Mouse (Mus musculus): Measurements from ENCODE around the gene Car12.

Car12 gene

GRCm38 (mm10) chr9:66713135-66714021 is at the start of gene Car12:
TSS of gene Car12 (plus strand) at chr9:66713686.
- DNase-seq (ENCODE audit: low spot score): peak; percentile 67

- no peak for DNase-seq (ENCODE audit: low spot score)
Measured at GRCm38 (mm10) chr9:66663764-66664163, 49.7 kb upstream of the Car12 start.

DNA sequence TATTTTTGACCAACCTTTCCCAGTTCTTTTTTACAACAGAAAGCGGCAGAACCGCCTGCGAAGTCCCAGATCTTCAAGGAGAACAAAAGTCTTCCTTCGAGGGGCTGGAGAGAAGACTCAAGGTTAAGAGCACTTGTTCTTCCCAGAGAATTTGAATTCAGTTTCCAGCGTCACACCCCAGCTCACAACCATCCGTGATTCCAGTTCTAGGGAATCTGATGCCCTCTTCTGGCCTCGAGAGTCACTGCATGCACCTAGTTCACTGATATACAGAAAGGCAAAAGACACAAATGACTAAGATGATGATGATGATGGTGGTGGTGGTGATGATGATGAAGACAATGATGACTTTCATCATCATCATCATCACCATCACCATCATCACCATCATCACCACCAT is 48.9 kb upstream of the Car12 start:
- no peak for DNase-seq (ENCODE audit: low spot score)

- DNase-seq (ENCODE audit: low spot score): no peak
Measured at GRCm38 (mm10) chr9:66666153-66666552, 47.3 kb upstream of the Car12 start.

GRCm38 (mm10) chr9:66667046-66667445 is 46.4 kb upstream of the Car12 start:
- DNase-seq (ENCODE audit: low spot score): no peak

DNA sequence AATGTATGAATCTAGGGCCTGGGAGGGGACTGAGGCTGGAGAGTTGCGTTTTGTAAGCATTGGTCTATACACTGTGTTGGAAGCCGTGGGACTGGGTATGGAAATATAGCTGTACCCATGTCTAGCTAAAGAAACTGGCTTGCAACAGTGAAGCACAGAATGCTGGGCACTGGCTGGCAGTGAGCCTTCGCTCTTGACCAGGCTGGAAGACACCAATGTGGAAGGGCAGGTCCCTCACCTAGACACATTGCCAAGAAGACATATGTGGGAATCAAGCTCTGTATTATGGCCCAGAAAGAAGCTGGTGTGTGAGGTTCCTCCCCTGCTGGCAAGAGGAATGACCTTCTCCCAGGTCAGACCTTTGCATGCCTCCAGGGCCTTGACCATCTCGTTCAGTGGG is 45.6 kb upstream of the Car12 start:
- no peak for DNase-seq (ENCODE audit: low spot score)

- no peak for DNase-seq (ENCODE audit: low spot score)
Measured at GRCm38 (mm10) chr9:66669561-66670078, 43.9 kb upstream of the Car12 start.

DNA sequence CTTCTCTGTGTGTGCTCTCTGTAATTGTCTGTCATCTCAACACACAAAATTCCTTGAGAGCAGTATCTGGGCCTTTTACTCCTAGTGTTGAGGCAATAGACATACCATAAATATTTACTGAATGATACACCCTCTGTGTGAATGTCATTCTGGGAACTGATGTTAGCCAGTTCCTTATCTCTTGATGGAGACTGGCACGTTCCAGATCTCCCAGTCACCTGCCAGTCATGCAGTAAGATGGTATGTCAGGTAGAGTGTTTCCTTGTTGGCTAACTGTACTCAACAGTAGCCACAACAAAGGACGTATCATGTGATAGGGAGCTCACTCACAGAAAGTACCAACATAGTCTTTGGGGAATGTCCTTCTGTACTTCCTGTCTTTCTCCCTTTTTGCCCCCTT is 39.7 kb upstream of the Car12 start:
- no peak for DNase-seq (ENCODE audit: low spot score)

GRCm38 (mm10) chr9:66675566-66675965 is 37.9 kb upstream of the Car12 start:
- DNase-seq (ENCODE audit: low spot score): no peak

GRCm38 (mm10) chr9:66680102-66680501 is 33.4 kb upstream of the Car12 start:
- DNase-seq (ENCODE audit: low spot score): no peak

GRCm38 (mm10) chr9:66682822-66683221 is 30.7 kb upstream of the Car12 start:
- DNase-seq (ENCODE audit: low spot score): no peak

- no peak for DNase-seq (ENCODE audit: low spot score)
Measured at GRCm38 (mm10) chr9:66685730-66686129, 27.8 kb upstream of the Car12 start.

GRCm38 (mm10) chr9:66687713-66688112 is 25.8 kb upstream of the Car12 start:
- DNase-seq (ENCODE audit: low spot score): no peak

- no peak for DNase-seq (ENCODE audit: low spot score)
Measured at GRCm38 (mm10) chr9:66691683-66692305, 21.7 kb upstream of the Car12 start.

- peak; percentile 11 for DNase-seq (ENCODE audit: low spot score)
Measured at GRCm38 (mm10) chr9:66697355-66698140, 15.9 kb upstream of the Car12 start.

- no peak for DNase-seq (ENCODE audit: low spot score)
Measured at GRCm38 (mm10) chr9:66699748-66700147, 13.7 kb upstream of the Car12 start.

DNA sequence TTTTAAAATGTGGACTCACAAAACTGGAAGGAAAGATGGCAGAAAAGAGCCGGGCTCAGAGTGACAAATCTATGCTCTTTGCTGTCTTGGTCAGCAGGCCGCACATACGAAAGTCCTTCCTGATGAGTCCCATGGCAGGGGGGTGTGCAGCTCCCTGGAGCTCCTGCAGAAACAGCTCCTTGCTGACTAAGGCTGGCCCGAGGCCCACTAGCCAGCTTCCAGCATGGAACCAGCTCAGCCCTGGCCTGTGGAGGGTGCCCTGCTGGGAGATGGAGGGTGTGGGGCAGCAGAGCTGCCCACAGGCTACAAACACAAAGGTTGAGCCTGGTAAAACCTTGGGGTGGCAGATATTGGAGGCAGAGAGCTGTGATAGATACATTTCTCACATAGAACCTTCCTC is 10.5 kb upstream of the Car12 start:
- DNase-seq (ENCODE audit: low spot score): no peak

DNA sequence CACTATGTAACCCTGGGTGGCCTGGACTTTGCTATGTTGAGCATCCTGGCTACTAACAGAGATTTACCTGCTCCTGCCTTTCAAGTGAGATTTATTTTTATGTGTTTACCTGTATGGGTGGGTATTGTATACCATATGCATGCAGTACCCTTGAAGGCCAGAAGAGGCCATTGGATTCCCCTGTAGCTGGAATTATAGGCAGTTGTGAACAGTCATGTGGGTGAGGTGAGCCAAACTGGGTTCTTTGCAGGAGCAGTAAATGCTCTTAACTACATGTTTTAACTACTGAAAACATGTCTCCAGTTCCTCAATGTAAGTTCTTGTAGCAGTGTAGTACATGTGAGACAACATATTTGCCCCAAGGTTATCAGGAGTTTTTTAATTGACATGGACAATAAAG is 8.1 kb upstream of the Car12 start:
- DNase-seq (ENCODE audit: low spot score): peak; percentile 7

DNA sequence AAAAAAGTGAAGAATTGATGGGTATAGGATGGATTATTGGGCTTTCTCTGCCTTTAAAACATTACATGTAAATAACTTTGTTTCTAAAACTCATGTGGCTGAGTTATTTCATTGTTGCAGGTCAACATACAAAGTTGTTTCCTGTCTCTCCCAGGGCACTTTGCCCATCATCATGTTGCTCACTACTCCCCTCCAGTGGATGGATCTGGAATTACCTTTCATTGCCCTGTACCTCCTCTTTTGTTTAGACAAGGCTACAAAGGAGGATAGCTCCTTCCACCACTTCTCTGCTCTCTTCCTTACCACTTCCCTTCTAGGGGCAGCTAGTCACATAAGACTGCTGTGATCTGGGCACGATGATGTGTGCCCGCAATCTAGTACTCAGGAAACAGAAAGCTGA is 7.7 kb upstream of the Car12 start:
- DNase-seq (ENCODE audit: low spot score): peak; percentile 90

GRCm38 (mm10) chr9:66708054-66708772 is 5.3 kb upstream of the Car12 start:
- DNase-seq (ENCODE audit: low spot score): no peak

- no peak for DNase-seq (ENCODE audit: low spot score)
Measured at GRCm38 (mm10) chr9:66708816-66709555, 4.5 kb upstream of the Car12 start.
